Mouse (Mus musculus) G1E (cell line): ENCODE results near the gene Rmdn2.

ENCODE experiments used
- CTCF ChIP-seq: IDR thresholded peaks from 2 replicates; pipeline ENCODE4 v1.5.1; 2012; ENCODE audit warnings: low read depth, low read length, inconsistent platforms, mixed read lengths
- GATA1 ChIP-seq: IDR thresholded peaks from 2 replicates; pipeline ENCODE4 v1.6.1; 2012; ENCODE audit warnings: borderline replicate concordance, low read length, inconsistent platforms, mixed read lengths
- GATA2 ChIP-seq: IDR thresholded peaks from 2 replicates; pipeline ENCODE4 v1.6.1; 2012; ENCODE audit warnings: low read depth, low read length, inconsistent platforms, borderline replicate concordance
- POLR2AphosphoS5 ChIP-seq: IDR thresholded peaks from 2 replicates; pipeline ENCODE4 v1.6.1; 2012; ENCODE audit warnings: low read depth, low read length, inconsistent platforms; ENCODE audit not compliant: insufficient replicate concordance
- TAL1 ChIP-seq: conservative IDR thresholded peaks from 2 replicates; pipeline ENCODE4 v1.6.1; 2012; ENCODE audit warnings: low read depth, low read length, inconsistent platforms, mixed read lengths

DNA sequence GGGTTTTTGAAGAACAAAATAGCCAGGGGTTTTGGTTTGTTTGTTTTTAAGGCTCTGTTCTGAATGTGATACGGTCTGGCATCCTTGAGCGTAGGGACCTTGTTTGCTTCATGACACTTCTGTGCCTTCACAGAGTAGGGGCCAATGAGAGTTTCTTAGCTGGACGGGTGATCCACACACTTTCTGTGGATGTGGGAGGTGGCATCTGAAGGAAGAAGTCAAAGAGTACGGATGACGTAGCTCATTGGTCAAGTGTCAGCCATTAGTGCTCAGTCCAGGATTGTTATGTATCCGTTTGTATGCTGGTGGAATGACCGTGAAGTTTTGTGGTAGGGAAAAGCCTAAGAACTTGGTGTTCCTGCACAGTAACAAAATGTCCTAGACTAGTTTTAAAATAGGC is 10.9 kb downstream of the Rmdn2 start:
- TF ChIP-seq CTCF (no peak), TAL1 (no peak), GATA1 (no peak), POLR2AphosphoS5 (no peak), GATA2 (no peak)
